Mouse (Mus musculus): ENCODE results near the gene Meioc.

DNA sequence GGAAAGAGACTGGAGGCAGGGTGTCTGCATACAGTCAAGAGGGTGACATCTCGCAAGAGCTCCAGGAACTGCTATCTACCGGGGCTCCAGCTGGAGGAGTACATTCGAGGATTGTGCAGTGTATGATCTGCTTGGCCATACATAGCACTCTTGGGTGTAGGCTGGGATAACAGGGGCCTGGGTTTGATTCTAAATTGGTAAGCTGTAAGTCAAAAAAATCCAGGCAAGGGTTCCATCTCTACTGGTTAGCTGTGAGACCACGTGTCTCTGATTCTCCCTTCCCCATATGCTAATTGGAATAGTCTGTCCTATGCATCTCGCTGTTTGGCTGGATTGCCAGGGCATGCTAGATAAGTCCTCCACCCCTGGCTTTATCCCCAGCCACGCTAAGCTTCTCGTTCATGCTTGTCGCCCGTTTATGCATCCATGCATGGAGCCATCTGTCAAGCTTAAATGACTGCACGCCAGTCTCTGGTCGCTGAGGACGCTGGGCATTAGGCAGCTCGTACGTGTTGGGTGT, 38.6 kb upstream of the Meioc start:
- TF ChIP-seq EP300 (IDR thresholded peaks at IDR 0.05) (no peak), CTCF (IDR thresholded peaks at IDR 0.05) (no peak)
